8 mouse cellular contexts compared by ENCODE assay signal in the genomic region with DNA sequence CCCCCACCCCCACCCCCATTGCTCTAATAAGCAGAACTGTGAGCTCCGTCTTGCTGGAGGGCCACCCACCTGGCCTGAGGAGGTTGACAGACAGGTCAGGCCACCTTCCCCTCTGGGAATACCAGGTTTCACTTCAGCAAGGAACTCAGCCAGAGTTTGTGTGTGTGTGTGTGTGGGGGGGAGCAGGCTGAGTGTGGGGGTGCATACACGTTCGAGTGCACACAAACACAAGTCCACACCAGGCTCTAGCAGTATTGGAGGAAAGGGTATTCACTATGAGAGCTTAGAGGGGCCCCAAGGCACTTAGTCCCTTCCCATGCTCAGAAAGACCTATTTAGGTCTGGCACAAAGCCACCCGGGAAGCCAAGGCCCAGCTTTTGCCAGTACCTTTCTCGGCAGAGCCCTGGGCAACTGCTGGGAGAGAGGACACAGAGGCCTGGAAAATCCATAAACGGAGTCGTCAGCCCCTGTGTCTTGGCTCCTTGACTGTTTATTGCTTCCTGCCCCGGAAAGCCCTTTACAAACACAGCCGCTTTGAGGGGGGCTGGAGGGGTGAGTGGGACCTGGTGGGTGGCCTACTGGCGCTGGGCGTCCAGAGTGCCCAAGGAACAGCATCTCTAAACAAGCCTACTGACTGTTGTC. TPM values are rescaled to one million over a fixed set of nuclear protein-coding genes. Genes with fewer than 3 reads are reported as not detected.
DNase-seq lines count a peak whose midpoint lies in the region; ATAC-seq and TF ChIP-seq lines count a peak whose summit lies in the region.

No protein-coding gene starts in this region.

- no peak for TF ChIP-seq EP300 in heart, adult 2 months (IDR thresholded peaks at IDR 0.05; ENCODE audit: insufficient read depth, low read depth, low read length)
- no peak for TF ChIP-seq EP300 in stomach, postnatal 0 days (optimal IDR thresholded peaks at IDR 0.05)

- WGBS in heart, adult 2 months, result 16% methylated on average over 11 of the region's 11 CpGs
- 13% methylated on average over 11 of the region's 11 CpGs for WGBS in stomach, postnatal 0 days

- peaks cover 47% of the 10 kb centered on the region for H3K4me1 ChIP-seq in heart, adult 2 months (ENCODE audit: control insufficient read depth, insufficient read depth, low read length)
- peaks cover 20% of the 10 kb centered on the region for H3K4me1 ChIP-seq in stomach, postnatal 0 days (replicated peaks; ENCODE audit: control insufficient read depth, insufficient read depth)

- 0 out of 2 replicates have a peak, but pooled peaks have one; percentile 21 for TF ChIP-seq POLR2A in heart, adult 2 months (IDR thresholded peaks at IDR 0.05; ENCODE audit: insufficient read depth, low read depth, low read length)

- H3K36me3 ChIP-seq in heart, adult 2 months (ENCODE audit: control insufficient read depth, insufficient read depth, low read length), result peaks cover 9% of the 10 kb centered on the region; the same call in 1 of the 2 replicates
- H3K36me3 ChIP-seq in stomach, postnatal 0 days (ENCODE audit: control insufficient read depth, insufficient read depth, low read length), result no peaks in the 10 kb centered on the region

- H3K79me2 ChIP-seq in heart, adult 2 months (replicated peaks; ENCODE audit: control insufficient read depth, insufficient read depth, low read length), result no peaks in the 10 kb centered on the region

- H3K4me2 ChIP-seq in stomach, postnatal 0 days (replicated peaks; ENCODE audit: low read depth), result peak overlapping the region; percentile 27; the same call in 1 of the 2 replicates

- DNase-seq in right cerebral cortex, postnatal 25 days, result peak; percentile 31
- no peak for DNase-seq in right cerebral cortex, postnatal 14 days
- peak; percentile 57 to 66 for DNase-seq in cerebellum, postnatal 36 days
- peak; percentile 73 to 79 for DNase-seq in heart, adult 2 months
- DNase-seq in kidney, adult 11 months, result peak; percentile 59
- DNase-seq in lung, postnatal 10 days, result peak; percentile 86
- no peak for DNase-seq in stomach, postnatal 0 days (ENCODE audit: low spot score)

- no peak for TF ChIP-seq CTCF in heart, adult 2 months (IDR thresholded peaks at IDR 0.05)
- TF ChIP-seq CTCF in stomach, postnatal 0 days (IDR thresholded peaks at IDR 0.05; ENCODE audit: low read depth), result no peak

- no peaks in the 10 kb centered on the region for H3K27me3 ChIP-seq in heart, adult 2 months (ENCODE audit: control insufficient read depth, insufficient read depth, low read length)
- H3K27me3 ChIP-seq in stomach, postnatal 0 days (ENCODE audit: control insufficient read depth, insufficient read depth, low read length), result no peaks in the 10 kb centered on the region

- ATAC-seq in stomach, postnatal 0 days (ENCODE audit: low FRiP score, low TSS enrichment), result peak; percentile 36; the same call in 1 of the 2 replicates
- ATAC-seq in granulocyte monocyte progenitor cell, adult 5-6 weeks (replicated peaks; ENCODE audit: poor library complexity, severe bottlenecking), result no peak

- H3K4me3 ChIP-seq in heart, adult 2 months, result no peak overlapping the region
- no peak overlapping the region for H3K4me3 ChIP-seq in stomach, postnatal 0 days (ENCODE audit: low read depth, low read length)

- peak overlapping the region; percentile 83 for H3K27ac ChIP-seq in heart, adult 2 months
- peak overlapping the region; percentile 83 for H3K27ac ChIP-seq in stomach, postnatal 0 days (replicated peaks)

- peak overlapping the region; percentile 33 for H3K9ac ChIP-seq in heart, adult 2 months (ENCODE audit: low read depth, low read length)
- H3K9ac ChIP-seq in stomach, postnatal 0 days (ENCODE audit: low read length), result peak overlapping the region; percentile 38; the same call in 1 of the 2 replicates

- no peaks in the 10 kb centered on the region for H3K9me3 ChIP-seq in stomach, postnatal 0 days (ENCODE audit: control insufficient read depth, low read length)

- intact Hi-C loops in heart, adult 2 months (cut with DNase I), result no loop called here

RNA-seq across cellular contexts. Expression of a gene that starts 50.9 kb away (rescaled TPM):
- 10 to 100 TPM; 49.8 to 55.0 TPM for total RNA-seq in heart, adult 2 months (2021)
- 36.2 and 38.7 TPM in 2 replicates for polyA plus RNA-seq in heart, adult 2 months (2012; rRNA removed)
- polyA plus RNA-seq in stomach, postnatal 0 days (2015; fragmentation: Nextera tagmentation; extraction: Ambion mirVana), result 12.8 and 13.7 TPM in 2 replicates
- 0.92 and 1.1 TPM in 2 replicates for total RNA-seq in granulocyte monocyte progenitor cell, adult 5-6 weeks (2014; fragmentation: Nextera tagmentation)
- 1.5 and 1.6 TPM in 2 replicates for total RNA-seq in granulocyte monocyte progenitor cell, adult 5-6 weeks (2017)

RNA-seq across cellular contexts. Expression of a gene that starts 55.4 kb away (rescaled TPM):
- 100 to 1,000 TPM; 303 to 314 TPM for total RNA-seq in heart, adult 2 months (2021)
- polyA plus RNA-seq in heart, adult 2 months (2012; rRNA removed), result 121 and 142 TPM in 2 replicates
- polyA plus RNA-seq in stomach, postnatal 0 days (2015; fragmentation: Nextera tagmentation; extraction: Ambion mirVana), result 54.7 and 55.4 TPM in 2 replicates
- 69.0 and 88.8 TPM in 2 replicates for total RNA-seq in granulocyte monocyte progenitor cell, adult 5-6 weeks (2014; fragmentation: Nextera tagmentation)
- 54.9 and 57.7 TPM in 2 replicates for total RNA-seq in granulocyte monocyte progenitor cell, adult 5-6 weeks (2017)

Comparison
In these comparisons a context has a peak if more than half of its experiments do, and no peak if none do; other contexts are left out.
1. DNase-seq: peak in right cerebral cortex, postnatal 25 days (single experiment), cerebellum, postnatal 36 days (2 of 2), heart, adult 2 months (2 of 2), kidney, adult 11 months (single experiment) and lung, postnatal 10 days (single experiment); none in right cerebral cortex, postnatal 14 days (single experiment) and stomach, postnatal 0 days (single experiment).
2. RNA of a gene that starts 50.9 kb away (total RNA-seq): 49.8 to 55.0 TPM in heart, adult 2 months; 0.92 to 1.6 TPM in granulocyte monocyte progenitor cell, adult 5-6 weeks; every median in the first group is over 10 times any median in the second.